Mouse (Mus musculus) limb, embryonic 14.5 days (tissue): ENCODE results near the gene Olfr1427. TPM values are rescaled to one million over a fixed set of nuclear protein-coding genes. Genes with fewer than 3 reads are reported as not detected.
"Not testable (repeated sequence)": the region's sequence is repeated elsewhere in the genome, so short reads cannot be mapped to it uniquely, and the experiment has no call there.

Experiments
- ATAC-seq: fragments of 200-750 bp; cut with Nextera tagmentation; 2 replicates; pipeline ENCODE4 v1.8.0; 2017; ENCODE audit warnings: low read depth, moderate number of reproducible peaks, moderate TSS enrichment; ENCODE audit not compliant: low FRiP score
- DNase-seq: peaks from one replicate; pipeline ENCODE4 v3.0.0-alpha.2; 2015; ENCODE audit warnings: low spot score
- H3K27ac ChIP-seq: fragments of 300-500 bp; sonication (generic); replicated peaks from 2 replicates; pipeline ENCODE4 v1.5.1; 2014; ENCODE audit warnings: low read depth, mild to moderate bottlenecking, low read length, moderate library complexity, mixed read lengths
- H3K27me3 ChIP-seq: fragments of 300-500 bp; sonication (generic); 2 replicates; pipeline ENCODE4 v1.6.1; 2014; ENCODE audit warnings: low read length, mixed read lengths; ENCODE audit not compliant: control insufficient read depth, insufficient read depth
- H3K36me3 ChIP-seq: fragments of 300-500 bp; sonication (generic); 2 replicates; pipeline ENCODE4 v1.6.1; 2014; ENCODE audit warnings: mild to moderate bottlenecking, low read length, moderate library complexity, mixed read lengths; ENCODE audit not compliant: control insufficient read depth, insufficient read depth
- H3K4me1 ChIP-seq: fragments of 300-500 bp; sonication (generic); 2 replicates; pipeline ENCODE4 v1.6.1; 2014; ENCODE audit warnings: antibody characterized with exemption, low read length, mixed read lengths; ENCODE audit not compliant: control insufficient read depth, insufficient read depth
- H3K4me2 ChIP-seq: fragments of 300-500 bp; sonication (generic); replicated peaks from 2 replicates; pipeline ENCODE4 v1.6.1; 2014; ENCODE audit warnings: low read depth, mild to moderate bottlenecking, low read length, moderate library complexity; ENCODE audit not compliant: severe bottlenecking
- H3K4me3 ChIP-seq: fragments of 300-500 bp; sonication (generic); replicated peaks from 2 replicates; pipeline ENCODE4 v1.5.1; 2014; ENCODE audit warnings: low read length
- H3K9ac ChIP-seq: fragments of 300-500 bp; sonication (generic); 2 replicates; pipeline ENCODE4 v1.6.1; 2014; ENCODE audit warnings: mild to moderate bottlenecking, low read depth, low read length, moderate library complexity; ENCODE audit not compliant: severe bottlenecking
- H3K9me3 ChIP-seq: fragments of 300-500 bp; sonication (generic); 2 replicates; pipeline ENCODE4 v1.6.1; 2016; ENCODE audit warnings: low read length; ENCODE audit not compliant: control insufficient read depth
- POLR2A ChIP-seq: fragments of 200-500 bp; IDR thresholded peaks from 2 replicates; pipeline ENCODE4 v1.8.0; 2012; ENCODE audit warnings: inconsistent platforms, mild to moderate bottlenecking, moderate library complexity, borderline replicate concordance; ENCODE audit not compliant: insufficient read depth, insufficient read length; ENCODE audit errors: extremely low read depth
- WGBS: fragments of 180-500 bp; shearing (Covaris S2); extraction: QIAGEN DNeasy Blood & Tissue Kit; methylation state at CpG from one replicate; pipeline ENCODE4 v1.1.7; 2014; 5-methylcytosine and 5-hydroxymethylcytosine counted together
- polyA plus RNA-seq, 2 experiments: library from polyadenylated mRNA; depleted of rRNA in 1 of 2; stranded (reverse) in 1 of 2; unstranded in 1 of 2; fragments of >200 nt; fragmentation: Nextera tagmentation in 1 of 2; extraction: Ambion mirVana in 1 of 2; gene quantifications; 2 replicates each; pipeline versions ENCODE4 v1.2.1 to v1.2.3; 2012 to 2014

Olfr1427 gene
- polyA plus RNA-seq, 2 experiments = not detected

- no peaks in the 10 kb centered on the region for H3K27me3 ChIP-seq
- TF ChIP-seq POLR2A = no peak
- no peak within 1 kb of the TSS for H3K4me2 ChIP-seq
These were observed 12.7 kb upstream of the Olfr1427 start, which contains the start of gene Olfr1428 for GRCm38 (mm10) chr19:12115797-12116196. Olfr1428 (minus strand) TSS chr19:12115897.

GRCm38 (mm10) chr19:12113807-12114206, 10.7 kb upstream of the Olfr1427 start:
- Histone ChIP-seq H3K9ac (no peak overlapping the region), H3K4me3 (no peak overlapping the region), H3K4me2 (no peak overlapping the region), H3K36me3 (no peaks in the 10 kb centered on the region), H3K27me3 (no peaks in the 10 kb centered on the region), H3K4me1 (no peaks in the 10 kb centered on the region), H3K9me3 (no peaks in the 10 kb centered on the region), H3K27ac (no peak overlapping the region)
- no peak for TF ChIP-seq POLR2A
- no peak for DNase-seq
- no peak for ATAC-seq
- 73% methylated on average over 1 of the region's 1 CpGs for WGBS

More at GRCm38 (mm10) chr19:12115797-12116196, 12.7 kb upstream of the Olfr1427 start, which contains the start of gene Olfr1428:
- Histone ChIP-seq H3K36me3 (no peaks in the 10 kb centered on the region), H3K9me3 (no peaks in the 10 kb centered on the region), H3K4me1 (no peaks in the 10 kb centered on the region), H3K9ac (no peak within 1 kb of the TSS), H3K27ac (no peak within 1 kb of the TSS), H3K4me3 (no peak within 1 kb of the TSS)
- 67% methylated on average over 1 of the region's 1 CpGs for WGBS
- no peak for DNase-seq
- no peak for ATAC-seq

GRCm38 (mm10) chr19:12104541-12104940, 1.4 kb upstream of the Olfr1427 start:
- DNase-seq (no peak), ATAC-seq (no peak)
- no peaks in the 10 kb centered on the region for H3K36me3 ChIP-seq
- H3K9me3 ChIP-seq = no peaks in the 10 kb centered on the region
- no peaks in the 10 kb centered on the region for H3K4me1 ChIP-seq
- no peak overlapping the region for H3K9ac ChIP-seq
- H3K27ac ChIP-seq = no peak overlapping the region
- H3K27me3 ChIP-seq = no peaks in the 10 kb centered on the region
- TF ChIP-seq POLR2A = no peak
- H3K4me2 ChIP-seq = no peak overlapping the region
- no peak overlapping the region for H3K4me3 ChIP-seq
- WGBS = 60% methylated on average over 1 of the region's 1 CpGs

DNA sequence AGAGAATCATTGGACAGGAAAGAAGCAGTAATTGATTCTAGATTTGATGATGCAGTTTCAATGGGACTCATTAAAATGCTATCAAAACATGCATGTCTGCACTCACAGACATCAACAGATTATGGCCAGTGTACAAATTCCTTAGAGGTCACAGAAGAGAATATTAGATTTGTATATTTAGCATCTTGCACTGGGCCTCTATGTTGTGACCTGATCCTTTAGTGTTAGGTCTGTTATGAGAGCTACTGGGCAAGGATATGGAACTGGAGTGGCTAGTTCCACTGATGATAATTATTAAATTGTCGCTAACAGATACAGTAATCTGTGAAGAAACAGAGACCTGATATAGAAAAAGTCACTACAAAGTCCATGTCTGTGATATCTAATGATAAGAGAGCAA, 11.2 kb downstream of the Olfr1427 start, which contains the start of gene Olfr1426:
Olfr1426 (minus strand) TSS at position 101 of the 400 bp plus-strand sequence.
- Histone ChIP-seq H3K9me3 (no peaks in the 10 kb centered on the region), H3K4me2 (no peak within 1 kb of the TSS), H3K27ac (no peak within 1 kb of the TSS), H3K4me3 (no peak within 1 kb of the TSS), H3K27me3 (no peaks in the 10 kb centered on the region), H3K36me3 (no peaks in the 10 kb centered on the region), H3K4me1 (no peaks in the 10 kb centered on the region), H3K9ac (no peak within 1 kb of the TSS)
- ATAC-seq (no peak), DNase-seq (no peak)
- 80% methylated on average over 1 of the region's 1 CpGs for WGBS
- TF ChIP-seq POLR2A = no peak

DNA sequence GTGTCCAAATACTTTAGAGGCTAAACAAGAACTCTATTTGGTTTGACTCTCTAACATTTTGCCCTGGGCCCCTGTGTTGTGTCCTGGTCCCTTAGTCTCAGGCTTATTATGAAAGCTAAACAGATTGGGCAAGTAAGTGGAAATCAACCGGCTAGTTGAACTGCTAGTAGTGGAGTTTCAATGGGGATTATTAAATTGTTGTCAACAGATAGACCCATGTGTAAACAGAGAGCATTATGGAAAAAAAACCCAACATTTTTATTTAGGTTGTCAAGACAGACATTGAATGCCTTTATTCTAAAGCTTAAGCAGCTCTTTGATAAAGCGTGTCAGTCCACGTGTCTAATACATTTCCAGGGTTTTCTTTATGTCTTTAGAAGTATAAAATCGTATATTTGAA, 25.5 kb downstream of the Olfr1427 start, which contains the start of gene Olfr1425:
Olfr1425 (minus strand) TSS at position 101 of the 400 bp plus-strand sequence.
- H3K9me3 ChIP-seq, H3K27ac ChIP-seq, DNase-seq, H3K4me3 ChIP-seq, H3K9ac ChIP-seq, H3K4me1 ChIP-seq, ATAC-seq, H3K27me3 ChIP-seq, H3K36me3 ChIP-seq, H3K4me2 ChIP-seq: not testable (repeated sequence)
- 75% methylated on average over 4 of the region's 4 CpGs for WGBS

DNA sequence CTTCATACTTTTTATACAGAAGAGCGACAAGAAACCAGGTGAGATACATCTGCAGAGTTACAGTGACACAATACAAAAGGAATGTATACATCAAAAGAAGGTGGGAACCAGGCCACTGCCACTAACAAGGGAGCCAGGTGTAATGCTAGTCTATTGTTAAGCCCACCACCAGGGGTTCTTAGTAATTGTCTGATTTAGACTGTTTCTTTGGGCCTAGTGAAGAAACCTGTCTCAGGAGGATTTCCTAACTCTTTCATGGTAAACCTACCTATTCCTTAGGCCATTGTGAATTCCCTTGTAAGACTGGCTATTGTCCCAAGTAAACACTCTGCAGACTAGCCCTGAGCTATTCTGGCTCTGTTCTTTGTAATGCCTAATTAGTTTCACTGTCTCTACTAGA, 33.6 kb downstream of the Olfr1427 start:
- H3K9ac ChIP-seq, H3K9me3 ChIP-seq, H3K4me2 ChIP-seq, ATAC-seq, H3K36me3 ChIP-seq, H3K27me3 ChIP-seq, H3K4me1 ChIP-seq, H3K27ac ChIP-seq, H3K4me3 ChIP-seq, DNase-seq: not testable (repeated sequence)
- 71% methylated on average over 1 of the region's 1 CpGs for WGBS

DNA sequence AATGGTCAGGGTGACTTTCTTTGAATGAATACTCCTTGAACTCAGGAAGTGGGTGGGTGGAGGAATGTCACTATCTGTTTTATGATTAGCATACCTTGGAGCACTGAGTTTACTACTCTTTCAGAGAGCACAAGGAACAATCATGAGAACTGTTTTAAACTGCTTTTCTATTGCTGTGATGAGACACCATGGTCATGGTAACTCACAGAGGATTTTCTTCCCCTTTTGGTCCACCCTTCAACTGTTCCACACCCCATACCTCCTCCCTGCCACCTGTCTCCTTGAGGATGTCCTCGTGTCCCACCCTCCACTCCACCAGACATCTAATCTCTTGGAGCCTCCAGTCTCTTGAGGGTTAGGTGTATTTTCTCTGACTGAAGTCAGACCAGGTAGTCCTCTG, 35.3 kb downstream of the Olfr1427 start:
- H3K36me3 ChIP-seq, H3K4me3 ChIP-seq, DNase-seq, H3K4me2 ChIP-seq, ATAC-seq, H3K4me1 ChIP-seq, H3K27ac ChIP-seq, H3K9ac ChIP-seq, H3K27me3 ChIP-seq, H3K9me3 ChIP-seq: not testable (repeated sequence)
- 65% methylated on average over 1 of the region's 1 CpGs for WGBS

- 59% methylated on average over 1 of the region's 1 CpGs for WGBS
- H3K4me2 ChIP-seq, H3K27me3 ChIP-seq, H3K4me3 ChIP-seq, ATAC-seq, DNase-seq, H3K4me1 ChIP-seq, H3K27ac ChIP-seq, H3K9ac ChIP-seq, H3K9me3 ChIP-seq, H3K36me3 ChIP-seq: not testable (repeated sequence)
These were observed 40.6 kb downstream of the Olfr1427 start, which contains the start of gene Olfr1424 for GRCm38 (mm10) chr19:12062582-12062981. Olfr1424 (minus strand) TSS chr19:12062682.
